Mouse (Mus musculus) liver, adult 2 months (tissue): ENCODE data around the gene Fam129a.

Experiments used
- CTCF ChIP-seq: fragments of 200-500 bp; IDR thresholded peaks from 2 replicates; pipeline ENCODE4 v1.5.1; 2011; ENCODE audit warnings: low read depth, low read length, control low read depth
- POLR2A ChIP-seq: fragments of 200-500 bp; IDR thresholded peaks from 2 replicates; pipeline ENCODE4 v1.6.1; 2011; ENCODE audit warnings: low read length, control low read depth; ENCODE audit not compliant: insufficient read depth; ENCODE audit errors: extremely low read depth

DNA sequence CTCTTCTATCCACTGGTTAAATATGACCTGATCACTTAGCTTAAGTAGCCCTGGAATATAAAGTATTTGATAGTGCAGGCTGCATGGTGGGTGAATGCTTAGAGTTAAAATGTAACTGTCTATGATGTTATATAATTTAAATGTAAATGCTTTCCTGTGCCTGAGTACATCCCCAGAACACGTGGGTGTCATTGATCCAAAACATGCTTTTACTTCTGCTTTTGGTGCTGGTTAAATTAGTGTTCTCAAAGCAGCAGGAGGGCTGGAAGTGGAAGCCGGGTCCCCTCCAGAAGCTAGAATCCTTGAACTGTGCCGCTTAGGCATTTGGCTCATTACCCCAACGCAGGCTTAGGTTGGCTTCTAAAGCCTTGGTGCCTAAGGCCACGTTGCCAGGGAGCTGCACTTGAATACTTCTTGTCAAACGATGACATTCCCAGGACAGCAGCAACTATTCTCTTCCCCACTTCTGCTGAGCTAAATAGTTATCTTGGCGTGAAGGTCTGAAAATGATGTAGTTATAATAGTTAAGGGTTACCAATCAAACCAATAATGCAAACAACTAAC is 86.1 kb downstream of the Fam129a start:
- TF ChIP-seq CTCF = no peak
- TF ChIP-seq POLR2A = no peak
